Mouse (Mus musculus) c-Kit-positive CD71-positive TER-119-positive erythroid progenitor cells, embryonic 14.5 days (primary cell): Measurements from ENCODE around the gene Olfr120.
"Not testable (repeated sequence)": the region's sequence is repeated elsewhere in the genome, so short reads cannot be mapped to it uniquely, and the experiment has no call there.

Source experiments
- DNase-seq: peaks from one replicate; pipeline ENCODE4 v3.0.0-alpha.2; 2013; ENCODE audit warnings: low spot score

The Olfr120 gene

DNA sequence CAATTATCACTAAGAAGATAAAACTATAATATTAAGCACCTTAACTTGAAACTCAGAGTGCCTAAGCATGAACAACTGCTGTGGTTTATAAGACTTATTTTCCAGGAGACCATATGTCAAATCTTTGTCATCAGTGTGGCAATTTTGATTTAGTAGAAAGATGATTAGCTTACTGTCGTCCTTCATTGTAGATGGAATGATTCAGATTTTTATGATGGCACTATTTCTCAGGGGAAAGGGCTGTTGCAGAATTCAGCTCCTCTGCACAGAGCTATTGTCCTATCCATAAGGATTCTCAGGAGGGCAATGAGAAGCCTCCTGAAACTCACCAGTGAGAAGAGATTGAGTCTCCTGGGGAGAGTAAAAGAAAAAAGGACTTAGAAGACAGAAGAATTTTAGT, at the start of gene Olfr120:
Gene Olfr120 (plus strand): TSS at position 301 of the 400 bp plus-strand sequence.
- DNase-seq: no peak

DNA sequence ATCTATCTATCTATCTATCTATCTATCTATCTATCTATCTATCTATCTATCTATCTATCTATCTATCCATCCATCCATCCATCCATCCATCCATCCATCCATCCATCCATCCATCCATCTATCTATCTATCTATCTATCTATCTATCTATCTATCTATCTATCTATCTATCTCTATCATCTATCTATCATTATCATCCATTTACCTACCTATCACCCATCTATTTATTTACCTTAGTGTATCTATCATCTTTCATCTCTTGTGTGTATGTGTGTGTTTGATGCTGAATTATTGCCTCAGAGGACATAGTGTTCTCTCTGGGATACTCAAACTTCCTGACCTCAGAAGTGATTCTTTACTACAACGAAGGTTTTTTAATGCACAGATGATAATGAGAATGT, 25.3 kb upstream of the Olfr120 start, which contains the start of gene Olfr119:
Gene Olfr119 (plus strand): TSS at position 301 of the 400 bp plus-strand sequence.
- DNase-seq: not testable (repeated sequence)

DNA sequence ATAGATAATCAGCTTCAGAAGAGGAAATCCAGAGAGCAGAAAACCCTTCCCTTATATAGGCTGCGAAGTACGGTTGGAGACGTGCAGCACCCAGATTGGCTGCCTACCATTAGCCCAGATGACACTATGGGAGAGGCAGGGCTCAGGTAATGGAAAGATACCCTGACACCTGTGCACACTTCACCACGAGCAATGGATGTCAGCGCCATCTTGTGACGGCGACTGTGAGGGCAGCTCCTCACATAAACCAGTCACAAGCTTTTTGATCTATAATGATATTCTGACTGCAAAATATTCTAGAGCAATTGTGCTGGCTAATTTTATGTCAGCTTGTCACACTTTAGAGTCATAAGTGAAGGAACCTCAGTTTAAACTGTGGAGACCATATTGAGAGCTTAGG, 16.5 kb downstream of the Olfr120 start:
- DNase-seq: no peak

DNA sequence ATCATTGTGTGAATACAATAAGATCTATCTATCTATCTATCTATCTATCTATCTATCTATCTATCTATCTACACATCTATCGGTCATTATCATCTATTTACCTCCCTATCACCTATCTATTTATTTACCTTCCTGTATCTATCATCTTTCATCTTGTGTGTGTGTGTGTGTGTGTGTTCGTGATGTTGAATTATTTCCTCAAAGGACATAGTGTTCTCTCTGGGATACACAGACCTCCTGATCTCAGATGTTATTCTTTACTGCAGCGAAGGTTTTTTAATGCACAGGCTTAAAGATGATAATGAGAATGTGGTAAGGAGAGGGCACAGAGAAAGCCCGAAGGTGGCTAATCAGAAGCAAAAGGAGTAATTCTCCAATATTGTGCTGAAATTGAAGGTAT, 46.7 kb downstream of the Olfr120 start, which contains the start of gene Olfr122:
Gene Olfr122 (plus strand): TSS at position 301 of the 400 bp plus-strand sequence.
- no peak for DNase-seq
